19 mouse cellular contexts compared by ENCODE assay signal in the genomic region with DNA sequence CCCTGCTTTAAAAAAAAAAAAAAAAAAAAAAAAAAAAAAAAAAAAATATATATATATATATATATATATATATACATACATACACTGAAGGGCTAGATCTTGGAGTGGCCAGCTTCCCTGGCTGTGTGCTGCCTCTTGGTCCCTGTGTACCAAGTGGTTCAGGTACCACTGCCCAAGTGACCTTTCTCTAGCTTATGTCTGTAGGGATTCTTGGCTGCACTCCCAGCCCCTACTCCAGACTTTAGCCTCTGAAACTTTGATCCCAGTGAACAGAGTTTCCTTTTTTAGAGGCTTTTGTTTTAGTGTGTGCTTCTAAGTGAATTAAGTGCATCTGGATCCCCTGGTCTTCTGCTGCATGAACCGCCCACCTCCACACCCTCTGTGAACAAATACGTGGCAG. TPM values are rescaled to one million over a fixed set of nuclear protein-coding genes. Genes with fewer than 3 reads are reported as not detected.
A peak's percentile ranks its signal among the peaks of the same experiment; 100 is the strongest.
DNase-seq lines count a peak whose midpoint lies in the region; ATAC-seq and TF ChIP-seq lines count a peak whose summit lies in the region.
"Had no signal": no experiment of that assay in that cellular context is flagged by ENCODE, and none has a peak within 500 bp of the region (broad histone marks: within the 10 kb centered on the region; RNA-seq: fewer than 3 reads in every experiment).

No protein-coding gene starts in this region.

- H3K4me1 ChIP-seq in heart, embryonic 15.5 days (replicated peaks), result peaks cover 49% of the 10 kb centered on the region
- H3K4me1 ChIP-seq in lung, embryonic 14.5 days (ENCODE audit: insufficient read depth), result peaks cover 24% of the 10 kb centered on the region

- TF ChIP-seq CTCF in lung, embryonic 14.5 days (IDR thresholded peaks at IDR 0.05; ENCODE audit: low read depth), result no peak

- H3K27me3 ChIP-seq in heart, embryonic 15.5 days, result no peaks in the 10 kb centered on the region
- no peaks in the 10 kb centered on the region for H3K27me3 ChIP-seq in lung, embryonic 14.5 days (ENCODE audit: insufficient read depth, low read length)
- H3K27me3 ChIP-seq: forebrain, embryonic 13.5 days; hindbrain, embryonic 13.5 days; limb, embryonic 15.5 days; neural tube, embryonic 13.5 days had no signal

- 22% methylated on average over 2 of the region's 2 CpGs for WGBS in heart, embryonic 15.5 days
- WGBS in lung, embryonic 14.5 days, result 53% methylated on average over 2 of the region's 2 CpGs

- H3K36me3 ChIP-seq in heart, embryonic 15.5 days, result no peaks in the 10 kb centered on the region
- H3K36me3 ChIP-seq in lung, embryonic 14.5 days (ENCODE audit: insufficient read depth), result no peaks in the 10 kb centered on the region
- H3K36me3 ChIP-seq: hindbrain, embryonic 13.5 days; limb, embryonic 15.5 days; midbrain, embryonic 10.5 days; neural tube, embryonic 13.5 days had no signal

- intact Hi-C loops in left cerebral cortex, postnatal 36 days (cut with DNase I), result no loop called here

- H3K27ac ChIP-seq in heart, embryonic 15.5 days, result peak overlapping the region; percentile 38
- H3K27ac ChIP-seq in lung, embryonic 14.5 days (ENCODE audit: low read depth), result peak overlapping the region; percentile 48
- H3K27ac ChIP-seq: forebrain, embryonic 13.5 days; hindbrain, embryonic 13.5 days; limb, embryonic 15.5 days; neural tube, embryonic 13.5 days had no signal

- DNase-seq in heart, postnatal 4 days, result no peak
- DNase-seq in lung, embryonic 14.5 days, result peak; percentile 47
- DNase-seq in lung, postnatal 36 days, result no peak
- peak; percentile 86 to 87 for DNase-seq in kidney, adult 8-10 months
- DNase-seq in kidney, postnatal 36 days, result peak; percentile 88 to 90
- DNase-seq in left cerebral cortex, postnatal 36 days (ENCODE audit: low spot score in 2 of 2), result no peak
- DNase-seq: adrenal gland, postnatal 14 days; B cell, adult 2 months; cerebellum, adult 11-12 months; cerebellum, postnatal 25 days; gastrocnemius, adult 2 months; right cerebral cortex, postnatal 14 days had no signal

- no peak overlapping the region for H3K4me2 ChIP-seq in heart, embryonic 15.5 days
- H3K4me2 ChIP-seq in lung, embryonic 14.5 days, result no peak overlapping the region
- H3K4me2 ChIP-seq: forebrain, embryonic 13.5 days; hindbrain, embryonic 13.5 days; limb, embryonic 15.5 days; neural tube, embryonic 13.5 days had no signal

- ATAC-seq in heart, embryonic 15.5 days (replicated peaks; ENCODE audit: insufficient number of reproducible peaks, insufficient read depth, low FRiP score, low read depth), result no peak
- no peak; the same call in 1 of the 2 replicates for ATAC-seq in lung, embryonic 14.5 days (ENCODE audit: insufficient read depth)
- ATAC-seq in frontal cortex, adult (ENCODE audit: low TSS enrichment), result no peak
- ATAC-seq: forebrain, embryonic 13.5 days had no signal

- H3K9me3 ChIP-seq in heart, embryonic 15.5 days (replicated peaks), result no peaks in the 10 kb centered on the region
- no peaks in the 10 kb centered on the region for H3K9me3 ChIP-seq in lung, embryonic 14.5 days (ENCODE audit: low read depth, low read length)
- H3K9me3 ChIP-seq: forebrain, embryonic 13.5 days; hindbrain, embryonic 13.5 days; limb, embryonic 15.5 days; midbrain, embryonic 10.5 days; neural tube, embryonic 13.5 days had no signal

- no peak overlapping the region for H3K9ac ChIP-seq in heart, embryonic 15.5 days
- no peak overlapping the region for H3K9ac ChIP-seq in lung, embryonic 14.5 days
- H3K9ac ChIP-seq: forebrain, embryonic 13.5 days; hindbrain, embryonic 13.5 days; limb, embryonic 15.5 days; neural tube, embryonic 13.5 days had no signal

- no peak overlapping the region for H3K4me3 ChIP-seq in heart, embryonic 15.5 days
- no peak overlapping the region for H3K4me3 ChIP-seq in lung, embryonic 14.5 days (ENCODE audit: low read depth, low read length)
- H3K4me3 ChIP-seq: forebrain, embryonic 13.5 days; gastrocnemius, adult 2 months; hindbrain, embryonic 13.5 days; limb, embryonic 15.5 days; midbrain, embryonic 10.5 days; neural tube, embryonic 13.5 days had no signal

RNA-seq across cellular contexts. Expression of a gene that starts 24.3 kb away (rescaled TPM):
- polyA plus RNA-seq in heart, embryonic 15.5 days (2015; fragmentation: Nextera tagmentation; extraction: Ambion mirVana), result 21.8 and 27.0 TPM in 2 replicates
- total RNA-seq in heart, postnatal 4 days (2021), result 10 to 100 TPM; 36.0 to 36.5 TPM
- 57.0 and 58.3 TPM in 2 replicates for polyA plus RNA-seq in lung, embryonic 14.5 days (2014; fragmentation: Nextera tagmentation; extraction: Ambion mirVana)
- total RNA-seq in left cerebral cortex, postnatal 36 days (2021), result 10 to 100 TPM; 63.3 to 75.6 TPM

Comparison
In these comparisons a context has a peak if more than half of its experiments do, and no peak if none do; other contexts are left out.
1. DNase-seq: peak in lung, embryonic 14.5 days (single experiment), kidney, adult 8-10 months (2 of 2) and kidney, postnatal 36 days (2 of 2); none in heart, postnatal 4 days (single experiment), lung, postnatal 36 days (single experiment) and left cerebral cortex, postnatal 36 days (0 of 2).